Mouse (Mus musculus) megakaryocyte progenitor cell, adult 5-6 weeks (primary cell): ENCODE measurements around the gene Ing5. TPM values are rescaled to one million over a fixed set of nuclear protein-coding genes. Genes with fewer than 3 reads are reported as not detected.
"Not testable (repeated sequence)": the region's sequence is repeated elsewhere in the genome, so short reads cannot be mapped to it uniquely, and the experiment has no call there.

Source experiments
- ATAC-seq: replicated peaks from 2 replicates; pipeline ENCODE4 v1.8.0; 2016; ENCODE audit warnings: mild to moderate bottlenecking, moderate TSS enrichment, inconsistent platforms; ENCODE audit not compliant: poor library complexity
- total RNA-seq, 2 experiments: library from RNA; stranded (forward) in 1 of 2; stranded (reverse) in 1 of 2; fragments of 157-497, 149-512 nt in 1 of 2; fragments of 200-1000 nt in 1 of 2; gene quantifications; 2 replicates each; pipeline versions ENCODE4 v1.2.3 to v1.2.4; 2015 to 2017

Ing5 gene
- total RNA-seq, 2 experiments from 2014 or later: 9.0 to 38.3 TPM

GRCm38 (mm10) chr1:93859619-93860018 lies 55.9 kb downstream of the Ing5 start:
- ATAC-seq: 0 out of 2 replicates have a peak, but pooled peaks have one; percentile 14

DNA sequence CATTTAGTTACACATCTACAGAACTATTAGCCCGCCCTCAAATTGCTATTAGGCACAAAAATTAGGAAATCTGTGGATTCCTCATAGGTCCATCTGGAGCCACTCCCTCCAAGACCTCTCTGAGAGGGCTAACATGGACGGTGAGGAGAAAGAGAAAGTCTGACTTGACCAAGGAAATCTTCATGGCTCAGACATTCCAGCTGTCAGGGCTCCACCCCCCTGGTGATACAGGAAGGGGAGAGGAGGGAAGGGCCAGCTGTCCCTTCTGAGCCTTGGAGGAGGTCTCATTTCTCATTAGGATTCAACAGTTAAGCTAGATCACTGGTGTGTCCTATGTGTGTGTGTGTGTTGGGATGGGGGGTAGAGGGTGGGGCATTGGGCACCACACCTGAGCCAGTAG lies 57.3 kb downstream of the Ing5 start, which contains the start of gene Gal3st2:
TSS of gene Gal3st2 (plus strand) at position 259 of the 400 bp plus-strand sequence.
- ATAC-seq: not testable (repeated sequence)

Other genes with a start within 250 kb of the Ing5 start
- 23.4 and 28.8 TPM in 2 replicates for gene Stk25, start 145.3 kb upstream of the Ing5 start, total RNA-seq (2015)
- gene Stk25, start 145.3 kb upstream of the Ing5 start, total RNA-seq (2017): 28.6 and 47.7 TPM in 2 replicates
- gene Bok, start 118.3 kb upstream of the Ing5 start, total RNA-seq (2015): 0.17 TPM in 1 of 2 replicates, not detected in the other
- 0.92 TPM in 1 of 2 replicates, not detected in the other for gene Bok, start 118.3 kb upstream of the Ing5 start, total RNA-seq (2017)
- gene Atg4b, start 52.5 kb upstream of the Ing5 start, total RNA-seq (2015): 17.6 and 21.0 TPM in 2 replicates
- 50.7 and 58.5 TPM in 2 replicates for gene Atg4b, start 52.5 kb upstream of the Ing5 start, total RNA-seq (2017)
- 40.9 and 47.0 TPM in 2 replicates for gene Thap4, start 49.1 kb upstream of the Ing5 start, total RNA-seq (2015)
- 21.0 and 26.2 TPM in 2 replicates for gene Thap4, start 49.1 kb upstream of the Ing5 start, total RNA-seq (2017)
- gene Dtymk, start 2.0 kb upstream of the Ing5 start, total RNA-seq (2015): 234 TPM in 2 replicates
- gene Dtymk, start 2.0 kb upstream of the Ing5 start, total RNA-seq (2017): 229 and 230 TPM in 2 replicates
- 11.5 and 14.4 TPM in 2 replicates for gene D2hgdh, start 20.9 kb downstream of the Ing5 start, total RNA-seq (2015)
- gene D2hgdh, start 20.9 kb downstream of the Ing5 start, total RNA-seq (2017): 16.5 and 17.0 TPM in 2 replicates
- 0.15 TPM in 1 of 2 replicates, not detected in the other for gene Gal3st2, start 57.3 kb downstream of the Ing5 start, total RNA-seq (2015)
- gene Gal3st2, start 57.3 kb downstream of the Ing5 start, total RNA-seq (2017): not detected in 2 replicates
- not detected in 2 replicates for gene Gal3st2b, start 114.3 kb downstream of the Ing5 start, total RNA-seq (2015)
- gene Gal3st2b, start 114.3 kb downstream of the Ing5 start, total RNA-seq (2017): not detected in 2 replicates
- gene Gal3st2c, start 186.5 kb downstream of the Ing5 start, total RNA-seq (2015): not detected in 2 replicates
- gene Gal3st2c, start 186.5 kb downstream of the Ing5 start, total RNA-seq (2017): not detected in 2 replicates
- not detected in 2 replicates for gene Neu4, start 216.5 kb downstream of the Ing5 start, total RNA-seq (2015)
- gene Neu4, start 216.5 kb downstream of the Ing5 start, total RNA-seq (2017): not detected in 2 replicates
- gene Pdcd1, start 248.6 kb downstream of the Ing5 start, total RNA-seq (2015): not detected in 2 replicates
- not detected in 2 replicates for gene Pdcd1, start 248.6 kb downstream of the Ing5 start, total RNA-seq (2017)